15 mouse cellular contexts compared by ENCODE assay signal in genomic region chr2:92027811-92028590, GRCm38 (mm10). TPM values are rescaled to one million over a fixed set of nuclear protein-coding genes. Genes with fewer than 3 reads are reported as not detected.
DNase-seq lines count a peak whose midpoint lies in the region; ATAC-seq and TF ChIP-seq lines count a peak whose summit lies in the region.
"Had no signal": no experiment of that assay in that cellular context is flagged by ENCODE, and none has a peak within 500 bp of the region (broad histone marks: within the 10 kb centered on the region; RNA-seq: fewer than 3 reads in every experiment).

No protein-coding gene starts in this region.

- peaks cover 17% of the 10 kb centered on the region for H3K27me3 ChIP-seq in heart, embryonic 10.5 days (ENCODE audit: insufficient read depth, poor library complexity, severe bottlenecking)
- H3K27me3 ChIP-seq in liver, adult 2 months (ENCODE audit: control insufficient read depth, insufficient read depth, low read length) = no peaks in the 10 kb centered on the region
- peaks cover 7% of the 10 kb centered on the region for H3K27me3 ChIP-seq in small intestine, adult 2 months (ENCODE audit: control insufficient read depth, insufficient read depth, low read length)
- H3K27me3 ChIP-seq in forebrain, embryonic 12.5 days = peaks cover 33% of the 10 kb centered on the region
- H3K27me3 ChIP-seq in forebrain, embryonic 11.5 days (ENCODE audit: control insufficient read depth, insufficient read depth, low read length) = peaks cover 13% of the 10 kb centered on the region

- no peaks in the 10 kb centered on the region for H3K9me3 ChIP-seq in heart, embryonic 10.5 days
- H3K9me3 ChIP-seq in forebrain, embryonic 12.5 days = no peaks in the 10 kb centered on the region
- H3K9me3 ChIP-seq in forebrain, embryonic 11.5 days (ENCODE audit: control insufficient read depth, low read length) = no peaks in the 10 kb centered on the region
- H3K9me3 ChIP-seq: embryonic facial prominence, embryonic 10.5 days; forebrain, embryonic 10.5 days; limb, embryonic 12.5 days had no signal

- peak overlapping the region; percentile 30; the same call in 1 of the 2 replicates for H3K27ac ChIP-seq in heart, embryonic 10.5 days
- H3K27ac ChIP-seq in liver, adult 2 months (replicated peaks; ENCODE audit: insufficient read depth, low read depth, low read length) = no peak overlapping the region
- H3K27ac ChIP-seq in small intestine, adult 2 months (ENCODE audit: insufficient read depth, low read depth, low read length) = peak overlapping the region; percentile 8; the same call in 1 of the 2 replicates
- no peak overlapping the region for H3K27ac ChIP-seq in forebrain, embryonic 12.5 days
- H3K27ac ChIP-seq in forebrain, embryonic 11.5 days (ENCODE audit: low read depth, low read length) = no peak overlapping the region
- H3K27ac ChIP-seq: embryonic facial prominence, embryonic 10.5 days; forebrain, embryonic 10.5 days; limb, embryonic 12.5 days had no signal

- peak; percentile 81 for DNase-seq in heart, embryonic 10.5 days (ENCODE audit: low spot score)
- DNase-seq in heart, postnatal 25 days (ENCODE audit: low spot score) = no peak
- peak; percentile 45 to 65 for DNase-seq in adrenal gland, adult 18-20 months (ENCODE audit: low spot score in 2 of 2)
- DNase-seq in liver, adult 2 months (ENCODE audit: extremely low read depth, low read depth, low spot score) = peak; percentile 19
- DNase-seq in embryo, embryonic 10.5 days (ENCODE audit: low spot score) = no peak
- no peak for DNase-seq in forebrain, embryonic 11.5 days (ENCODE audit: low spot score)
- DNase-seq: cerebellum, adult 8-10 months had no signal

- no peaks in the 10 kb centered on the region for H3K79me2 ChIP-seq in liver, adult 2 months (ENCODE audit: control insufficient read depth, insufficient read depth, low read length)

- intact Hi-C loops in heart, postnatal 25 days (cut with DNase I) = no loop called here

- H3K4me2 ChIP-seq in forebrain, embryonic 12.5 days = no peak overlapping the region
- H3K4me2 ChIP-seq in forebrain, embryonic 11.5 days (ENCODE audit: low read depth, low read length, severe bottlenecking) = no peak overlapping the region
- H3K4me2 ChIP-seq: limb, embryonic 12.5 days; midbrain, embryonic 11.5 days had no signal

- H3K36me3 ChIP-seq in heart, embryonic 10.5 days = no peaks in the 10 kb centered on the region
- H3K36me3 ChIP-seq in liver, adult 2 months (ENCODE audit: control insufficient read depth, insufficient read depth, low read length) = no peaks in the 10 kb centered on the region
- H3K36me3 ChIP-seq in small intestine, adult 2 months (ENCODE audit: control insufficient read depth, insufficient read depth, low read length) = no peaks in the 10 kb centered on the region
- no peaks in the 10 kb centered on the region for H3K36me3 ChIP-seq in forebrain, embryonic 12.5 days (replicated peaks)
- no peaks in the 10 kb centered on the region for H3K36me3 ChIP-seq in forebrain, embryonic 11.5 days (ENCODE audit: control insufficient read depth, insufficient read depth, low read length)
- H3K36me3 ChIP-seq: embryonic facial prominence, embryonic 10.5 days; forebrain, embryonic 10.5 days; limb, embryonic 12.5 days had no signal

- ATAC-seq in forebrain, embryonic 12.5 days (ENCODE audit: low FRiP score) = no peak
- ATAC-seq in forebrain, embryonic 11.5 days (replicated peaks; ENCODE audit: low FRiP score) = no peak
- ATAC-seq: intestine, embryonic 16.5 days had no signal

- 37% methylated on average over 11 of the region's 11 CpGs for WGBS in heart, embryonic 10.5 days
- 46% methylated on average over 11 of the region's 11 CpGs for WGBS in liver, adult 2 months
- WGBS in small intestine, adult 2 months = 47% methylated on average over 11 of the region's 11 CpGs
- WGBS in forebrain, embryonic 12.5 days = 70% methylated on average over 11 of the region's 11 CpGs
- WGBS in forebrain, embryonic 11.5 days = 72% methylated on average over 11 of the region's 11 CpGs

- H3K9ac ChIP-seq in liver, adult 2 months (ENCODE audit: low read depth, low read length) = no peak overlapping the region
- no peak overlapping the region for H3K9ac ChIP-seq in forebrain, embryonic 12.5 days
- H3K9ac ChIP-seq in forebrain, embryonic 11.5 days (ENCODE audit: low read length) = no peak overlapping the region
- H3K9ac ChIP-seq: limb, embryonic 12.5 days had no signal

- peaks cover 37% of the 10 kb centered on the region for H3K4me1 ChIP-seq in heart, embryonic 10.5 days
- peaks cover 7% of the 10 kb centered on the region; the same call in 1 of the 2 replicates for H3K4me1 ChIP-seq in liver, adult 2 months (ENCODE audit: control insufficient read depth, insufficient read depth, low read length)
- peaks cover 24% of the 10 kb centered on the region for H3K4me1 ChIP-seq in small intestine, adult 2 months (ENCODE audit: control insufficient read depth, insufficient read depth, insufficient read length, low read length)
- H3K4me1 ChIP-seq in forebrain, embryonic 12.5 days = peaks cover 12% of the 10 kb centered on the region
- peaks cover 5% of the 10 kb centered on the region for H3K4me1 ChIP-seq in forebrain, embryonic 11.5 days (replicated peaks; ENCODE audit: control insufficient read depth, insufficient read depth, low read length)

- no peak for TF ChIP-seq POLR2A in liver, adult 2 months (IDR thresholded peaks at IDR 0.05; ENCODE audit: extremely low read depth, insufficient read depth, low read length)
- no peak for TF ChIP-seq POLR2A in small intestine, adult 2 months (IDR thresholded peaks at IDR 0.05; ENCODE audit: low read depth, low read length)

- H3K4me3 ChIP-seq in heart, embryonic 10.5 days = no peak overlapping the region
- H3K4me3 ChIP-seq in liver, adult 2 months (ENCODE audit: insufficient read depth, low read depth, low read length) = no peak overlapping the region
- no peak overlapping the region for H3K4me3 ChIP-seq in small intestine, adult 2 months (ENCODE audit: low read depth, low read length)
- H3K4me3 ChIP-seq in forebrain, embryonic 12.5 days (replicated peaks) = no peak overlapping the region
- H3K4me3 ChIP-seq in forebrain, embryonic 11.5 days (ENCODE audit: low read depth, low read length) = no peak overlapping the region
- H3K4me3 ChIP-seq: embryonic facial prominence, embryonic 10.5 days; forebrain, embryonic 10.5 days; limb, embryonic 12.5 days had no signal

- TF ChIP-seq CTCF in liver, adult 2 months (IDR thresholded peaks at IDR 0.05; ENCODE audit: low read depth, low read length) = no peak
- TF ChIP-seq CTCF in small intestine, adult 2 months (IDR thresholded peaks at IDR 0.05; ENCODE audit: extremely low read depth, insufficient read length, insufficient replicate concordance, low read depth, low read length) = no peak

RNA-seq across cellular contexts. Expression of gene Creb3l1, which starts 3.7 kb away (rescaled TPM):
- polyA plus RNA-seq in heart, embryonic 10.5 days (2016; fragmentation: Nextera tagmentation; extraction: Ambion mirVana) = 7.2 and 8.6 TPM in 2 replicates
- 1 to 10 TPM; 4.5 to 6.8 TPM for total RNA-seq in heart, postnatal 25 days (2021)
- total RNA-seq in adrenal gland, adult 18-20 months (2021) = 10 to 100 TPM; 10.5 to 36.6 TPM
- 0.18 and 0.20 TPM in 2 replicates for total RNA-seq in liver, adult 2 months (2014; rRNA removed)
- polyA plus RNA-seq in liver, adult 2 months (2012; rRNA removed) = 0.40 and 0.68 TPM in 2 replicates
- 22.5 and 25.4 TPM in 2 replicates for polyA plus RNA-seq in small intestine, adult 2 months (2012; rRNA removed)
- polyA plus RNA-seq in forebrain, embryonic 12.5 days (2016; fragmentation: Nextera tagmentation; extraction: Ambion mirVana) = 1.4 and 1.5 TPM in 2 replicates
- polyA plus RNA-seq in forebrain, embryonic 11.5 days (2014; fragmentation: Nextera tagmentation; extraction: Ambion mirVana) = 1.7 and 2.3 TPM in 2 replicates
- total RNA-seq: hematopoietic stem cell, adult 5-6 weeks had no signal

RNA-seq across cellular contexts. Expression of gene Dgkz, which starts 52.3 kb away (rescaled TPM):
- polyA plus RNA-seq in heart, embryonic 10.5 days (2016; fragmentation: Nextera tagmentation; extraction: Ambion mirVana) = 58.4 and 61.0 TPM in 2 replicates
- total RNA-seq in heart, postnatal 25 days (2021) = 10 to 100 TPM; 37.7 to 46.9 TPM
- 10 to 100 TPM; 38.9 to 40.3 TPM for total RNA-seq in adrenal gland, adult 18-20 months (2021)
- total RNA-seq in liver, adult 2 months (2014; rRNA removed) = 13.2 and 23.6 TPM in 2 replicates
- 43.2 and 59.5 TPM in 2 replicates for polyA plus RNA-seq in liver, adult 2 months (2012; rRNA removed)
- 165 and 295 TPM in 2 replicates for polyA plus RNA-seq in small intestine, adult 2 months (2012; rRNA removed)
- polyA plus RNA-seq in forebrain, embryonic 12.5 days (2016; fragmentation: Nextera tagmentation; extraction: Ambion mirVana) = 24.4 and 28.5 TPM in 2 replicates
- polyA plus RNA-seq in forebrain, embryonic 11.5 days (2014; fragmentation: Nextera tagmentation; extraction: Ambion mirVana) = 32.7 and 35.9 TPM in 2 replicates

Comparison
In these comparisons a context has a peak if more than half of its experiments do, and no peak if none do; other contexts are left out.
1. DNase-seq: peak in heart, embryonic 10.5 days (single experiment), adrenal gland, adult 18-20 months (2 of 2) and liver, adult 2 months (single experiment); none in heart, postnatal 25 days (single experiment), embryo, embryonic 10.5 days (single experiment) and forebrain, embryonic 11.5 days (single experiment).
2. H3K27ac ChIP-seq: peak in heart, embryonic 10.5 days (single experiment) and small intestine, adult 2 months (single experiment); none in liver, adult 2 months (single experiment), forebrain, embryonic 12.5 days (single experiment) and forebrain, embryonic 11.5 days (single experiment).